Mouse (Mus musculus) ES-E14 (cell line): ENCODE measurements around the gene Phka2. TPM values are rescaled to one million over a fixed set of nuclear protein-coding genes. Genes with fewer than 3 reads are reported as not detected.
A peak's percentile ranks its signal among the peaks of the same experiment; 100 is the strongest.

ENCODE experiments used
- DNase-seq: peaks from one replicate; pipeline ENCODE4 v3.0.0-alpha.2; 2013; ENCODE audit warnings: low read depth, low spot score
- H3K27ac ChIP-seq: 2 replicates; pipeline ENCODE4 v1.5.1; 2012; ENCODE audit warnings: low read depth, mild to moderate bottlenecking, low read length, moderate library complexity, mixed read lengths; ENCODE audit not compliant: poor library complexity, insufficient read depth, severe bottlenecking
- H3K36me3 ChIP-seq: 2 replicates; pipeline ENCODE4 v1.6.1; 2012; ENCODE audit warnings: mild to moderate bottlenecking, low read length, moderate library complexity, mixed read lengths; ENCODE audit not compliant: control insufficient read depth, poor library complexity, insufficient read depth, severe bottlenecking
- H3K4me1 ChIP-seq, 2 experiments: fragments of 150-350 bp in 1 of 2; sonication (generic) in 1 of 2; 2 replicates each; pipeline ENCODE4 v1.6.1; 2012; ENCODE audit warnings: low read length in 2 of 2, mild to moderate bottlenecking in 1 of 2, mixed read lengths in 1 of 2; ENCODE audit not compliant: control insufficient read depth in 2 of 2, insufficient read depth in 2 of 2, poor library complexity in 1 of 2
- H3K4me3 ChIP-seq, 2 experiments: fragments of 150-350 bp in 1 of 2; sonication (generic) in 1 of 2; 2 replicates each; pipeline ENCODE4 v1.5.1; 2012; ENCODE audit warnings: low read length in 2 of 2, low read depth in 1 of 2, mild to moderate bottlenecking in 1 of 2, mixed read lengths in 1 of 2; ENCODE audit not compliant: insufficient read depth in 1 of 2, poor library complexity in 1 of 2, severe bottlenecking in 1 of 2
- H3K9ac ChIP-seq: 2 replicates; pipeline ENCODE4 v1.6.1; 2012; ENCODE audit warnings: low read depth, mild to moderate bottlenecking, low read length, mixed read lengths; ENCODE audit not compliant: poor library complexity, insufficient read depth, severe bottlenecking
- H3K9me3 ChIP-seq: fragments of 150-350 bp; sonication (generic); 2 replicates; pipeline ENCODE4 v1.6.1; 2012; ENCODE audit warnings: low read depth, mild to moderate bottlenecking, low read length; ENCODE audit not compliant: control insufficient read depth, insufficient read depth
- MAFK ChIP-seq: IDR thresholded peaks from 2 replicates; pipeline ENCODE4 v1.6.1; 2014; ENCODE audit warnings: mild to moderate bottlenecking, low read depth, low read length, inconsistent platforms; ENCODE audit not compliant: insufficient read depth
- ZNF384 ChIP-seq: IDR thresholded peaks from 2 replicates; pipeline ENCODE4 v1.6.1; 2012; ENCODE audit warnings: low read depth, low read length, inconsistent platforms
- in situ Hi-C, 2 experiments: fragments of 600-800 bp; cut with MboI; formaldehyde crosslinking; loops; one replicate each; pipeline ENCODE4 v1.15.1; 2025; ENCODE audit warnings: low sequenced_read_pairs in 2 of 2, inconsistent platforms in 1 of 2; ENCODE audit not compliant: unreplicated experiment in 2 of 2
- total RNA-seq: library from RNA; depleted of rRNA; stranded (reverse); fragments of 300-350 nt; gene quantifications from 2 replicates; pipeline ENCODE4 v1.2.3, GENCODE M21; 2012; rRNA removed

Gene Phka2
- total RNA-seq, 1 experiment = 10.8 TPM

DNA sequence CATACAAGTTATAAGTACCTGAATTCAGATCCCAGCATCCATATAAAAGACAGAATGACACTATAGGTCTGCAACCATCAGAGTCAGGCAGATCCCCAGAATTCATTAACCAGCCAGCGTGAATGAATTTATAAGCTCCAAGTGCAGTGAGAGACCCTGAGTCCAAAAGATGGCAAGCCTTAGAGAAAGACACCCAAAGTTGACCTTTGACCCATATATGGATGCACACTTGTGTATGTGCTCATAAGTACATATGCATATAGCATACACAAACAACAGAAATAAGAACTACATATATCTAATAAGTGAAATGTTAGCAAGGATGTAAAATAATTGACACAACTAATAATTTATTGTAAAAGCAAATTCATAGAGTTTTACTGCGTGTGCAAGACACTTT lies 108.5 kb downstream of the Phka2 start:
- no peaks in the 10 kb centered on the region for H3K4me1 ChIP-seq
- in situ Hi-C loops = loop anchor here in 1 of 2 experiments (25.0 kb wide), 1 partner anchor 423 kb away; no protein-coding TSS in a partner anchor
- H3K9ac ChIP-seq = no peak overlapping the region
- no peaks in the 10 kb centered on the region for H3K36me3 ChIP-seq
- no peak overlapping the region for H3K4me3 ChIP-seq
- no peaks in the 10 kb centered on the region for H3K9me3 ChIP-seq
- TF ChIP-seq MAFK = no peak
- no peak overlapping the region for H3K27ac ChIP-seq
- no peak for DNase-seq

DNA sequence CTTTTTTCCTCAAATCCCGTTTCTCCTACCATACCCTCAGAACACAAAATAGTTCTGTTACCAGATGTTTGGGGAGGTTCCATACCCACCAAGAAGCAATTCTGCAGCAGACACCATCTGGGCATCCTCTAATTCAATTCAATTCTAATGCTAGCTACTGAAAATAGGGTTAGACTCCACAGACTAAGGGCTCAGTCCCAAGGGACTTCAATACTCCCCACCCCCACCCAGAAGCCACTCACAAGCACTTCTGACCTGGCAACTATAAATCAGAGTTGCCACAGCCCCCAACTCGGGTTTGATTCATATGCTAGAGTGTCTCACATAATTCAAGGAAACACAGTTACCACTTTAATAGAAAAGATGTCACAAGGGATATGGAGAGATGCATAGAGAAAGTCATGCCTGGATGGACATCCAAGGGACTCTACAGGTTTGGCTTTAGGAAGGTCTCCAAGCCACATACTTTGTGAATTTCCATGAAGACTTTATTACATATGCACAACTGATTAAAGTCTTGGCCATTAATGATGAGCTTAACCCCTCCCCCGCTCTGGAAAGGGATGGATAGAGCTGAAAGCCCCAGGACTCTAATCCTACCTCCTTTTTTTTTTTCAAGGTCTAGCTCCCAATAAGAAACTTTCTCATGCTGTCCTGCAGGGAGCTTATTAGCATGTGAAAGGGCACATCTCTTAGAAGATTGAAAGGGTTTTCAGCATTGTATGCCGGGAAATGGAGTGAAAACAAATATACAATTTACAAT lies 109.1 kb downstream of the Phka2 start:
- Histone ChIP-seq H3K36me3 (no peaks in the 10 kb centered on the region), H3K4me1 (no peaks in the 10 kb centered on the region), H3K9ac (no peak overlapping the region), H3K27ac (no peak overlapping the region), H3K9me3 (no peaks in the 10 kb centered on the region), H3K4me3 (no peak overlapping the region)
- TF ChIP-seq MAFK (no peak), ZNF384 (0 out of 2 replicates have a peak, but pooled peaks have one; percentile 52)
- DNase-seq = no peak
- in situ Hi-C loops = loop anchor here in 1 of 2 experiments (25.0 kb wide), 1 partner anchor 424 kb away; no protein-coding TSS in a partner anchor

Other genes with a start within 250 kb of the Phka2 start
- gene Adgrg2, start 111.5 kb upstream of the Phka2 start, total RNA-seq = 0.05 and 0.22 TPM in 2 replicates
- gene Ppef1, start 233.6 kb downstream of the Phka2 start, total RNA-seq = 0.21 and 1.2 TPM in 2 replicates